Comparison of ENCODE assay signal across 23 mouse cellular contexts in the genomic region with DNA sequence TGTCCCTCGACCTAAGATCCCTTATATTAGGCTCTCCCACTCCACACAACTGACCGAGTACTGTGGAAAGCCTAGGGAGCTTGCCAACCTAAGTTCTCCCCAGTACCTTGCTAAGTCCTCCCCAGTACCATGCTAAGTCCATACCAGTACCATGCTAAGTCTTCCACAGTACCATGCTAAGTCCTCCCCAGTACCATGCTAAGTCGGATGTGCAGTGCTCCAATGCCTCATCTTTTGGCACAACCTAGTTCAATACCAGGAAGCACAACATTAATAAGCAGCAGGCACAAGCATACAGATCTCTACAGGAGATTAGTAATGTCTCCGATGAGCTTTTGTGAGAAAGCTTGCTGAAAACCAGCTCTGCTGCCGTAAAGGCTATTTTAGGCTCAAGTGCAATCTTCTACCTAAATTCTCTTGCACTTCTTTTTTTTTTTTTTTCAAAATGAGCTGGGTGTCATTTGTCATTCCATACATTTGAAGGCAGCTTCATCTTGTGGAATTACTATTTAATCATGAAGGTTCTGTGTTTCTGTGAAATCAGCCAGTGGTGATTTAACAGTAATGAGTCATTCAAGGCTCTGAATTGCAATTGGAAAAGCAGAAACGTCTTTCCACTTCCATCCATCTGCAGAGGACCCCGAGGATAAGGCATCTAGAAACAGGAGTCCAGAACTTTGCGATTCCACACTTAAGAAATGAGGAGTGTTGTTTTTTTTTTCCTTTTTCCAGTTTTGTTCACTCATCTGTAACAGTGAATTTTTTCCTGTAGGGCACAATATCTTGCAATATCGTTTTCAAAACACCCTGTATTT.
DNase-seq lines count a peak whose midpoint lies in the region; ATAC-seq and TF ChIP-seq lines count a peak whose summit lies in the region.
"Had no signal": no experiment of that assay in that cellular context is flagged by ENCODE, and none has a peak within 500 bp of the region (broad histone marks: within the 10 kb centered on the region; RNA-seq: fewer than 3 reads in every experiment).

No protein-coding gene starts in this region.

- peaks cover 7% of the 10 kb centered on the region; the same call in 1 of the 2 replicates for H3K4me1 ChIP-seq in forebrain, postnatal 0 days (ENCODE audit: insufficient read depth)
- H3K4me1 ChIP-seq in forebrain, embryonic 13.5 days, result 0 out of 2 replicates have a peak, but pooled peaks cover 10% of the 10 kb centered on the region
- H3K4me1 ChIP-seq in midbrain, embryonic 11.5 days (ENCODE audit: control insufficient read depth, insufficient read depth, low read length), result no peaks in the 10 kb centered on the region
- H3K4me1 ChIP-seq in midbrain, embryonic 10.5 days, result peaks cover 10% of the 10 kb centered on the region
- peaks cover 8% of the 10 kb centered on the region for H3K4me1 ChIP-seq in cortical plate, adult 2 months (ENCODE audit: control insufficient read depth, insufficient read depth, low read length)
- peaks cover 22% of the 10 kb centered on the region for H3K4me1 ChIP-seq in neural tube, embryonic 15.5 days
- H3K4me1 ChIP-seq: embryonic facial prominence, embryonic 12.5 days; hindbrain, embryonic 12.5 days; intestine, embryonic 15.5 days had no signal

- H3K9me3 ChIP-seq in forebrain, postnatal 0 days (ENCODE audit: low read length), result no peaks in the 10 kb centered on the region
- H3K9me3 ChIP-seq in forebrain, embryonic 13.5 days (replicated peaks), result no peaks in the 10 kb centered on the region
- H3K9me3 ChIP-seq in midbrain, embryonic 11.5 days (ENCODE audit: control insufficient read depth, low read length), result no peaks in the 10 kb centered on the region
- no peaks in the 10 kb centered on the region; the same call in 1 of the 2 replicates for H3K9me3 ChIP-seq in midbrain, embryonic 10.5 days (replicated peaks)
- no peaks in the 10 kb centered on the region for H3K9me3 ChIP-seq in neural tube, embryonic 15.5 days (replicated peaks)
- H3K9me3 ChIP-seq: embryonic facial prominence, embryonic 12.5 days; embryonic facial prominence, embryonic 15.5 days; forebrain, embryonic 15.5 days; hindbrain, embryonic 12.5 days; hindbrain, embryonic 15.5 days; intestine, embryonic 15.5 days had no signal

- 0 out of 2 replicates have a peak overlapping the region, but pooled peaks have one; percentile 15 for H3K27ac ChIP-seq in forebrain, postnatal 0 days (ENCODE audit: low read depth, low read length)
- no peak overlapping the region for H3K27ac ChIP-seq in forebrain, embryonic 13.5 days
- H3K27ac ChIP-seq in layer of hippocampus, adult 2 months, result peak overlapping the region; percentile 92
- no peak overlapping the region for H3K27ac ChIP-seq in midbrain, embryonic 11.5 days (ENCODE audit: low read depth, low read length)
- H3K27ac ChIP-seq in midbrain, embryonic 10.5 days (replicated peaks), result no peak overlapping the region
- peak overlapping the region; percentile 45; the same call in 1 of the 2 replicates for H3K27ac ChIP-seq in cortical plate, adult 2 months (ENCODE audit: insufficient read depth, low read length)
- no peak overlapping the region for H3K27ac ChIP-seq in neural tube, embryonic 15.5 days (replicated peaks)
- H3K27ac ChIP-seq: embryonic facial prominence, embryonic 12.5 days; embryonic facial prominence, embryonic 15.5 days; forebrain, embryonic 15.5 days; heart, adult 2 months; hindbrain, embryonic 12.5 days; hindbrain, embryonic 15.5 days; intestine, embryonic 15.5 days had no signal

- no peak overlapping the region for H3K4me2 ChIP-seq in forebrain, postnatal 0 days (ENCODE audit: low read depth)
- no peak overlapping the region for H3K4me2 ChIP-seq in forebrain, embryonic 13.5 days
- no peak overlapping the region for H3K4me2 ChIP-seq in midbrain, embryonic 11.5 days
- H3K4me2 ChIP-seq in neural tube, embryonic 15.5 days, result no peak overlapping the region
- H3K4me2 ChIP-seq: embryonic facial prominence, embryonic 12.5 days; embryonic facial prominence, embryonic 15.5 days; forebrain, embryonic 15.5 days; heart, embryonic 11.5 days; hindbrain, embryonic 12.5 days; hindbrain, embryonic 15.5 days; intestine, embryonic 15.5 days had no signal

- no peak overlapping the region for H3K4me3 ChIP-seq in forebrain, postnatal 0 days (ENCODE audit: low read depth, low read length)
- no peak overlapping the region for H3K4me3 ChIP-seq in forebrain, embryonic 13.5 days
- no peak overlapping the region for H3K4me3 ChIP-seq in layer of hippocampus, adult 2 months
- H3K4me3 ChIP-seq in midbrain, embryonic 11.5 days (ENCODE audit: low read depth, low read length), result no peak overlapping the region
- H3K4me3 ChIP-seq in midbrain, embryonic 10.5 days, result no peak overlapping the region
- no peak overlapping the region for H3K4me3 ChIP-seq in cortical plate, adult 2 months (ENCODE audit: insufficient read depth, low read length)
- H3K4me3 ChIP-seq in neural tube, embryonic 15.5 days (replicated peaks), result no peak overlapping the region
- H3K4me3 ChIP-seq: embryonic facial prominence, embryonic 12.5 days; embryonic facial prominence, embryonic 15.5 days; forebrain, embryonic 15.5 days; heart, adult 2 months; hindbrain, embryonic 12.5 days; hindbrain, embryonic 15.5 days; intestine, embryonic 15.5 days had no signal

- no peak for TF ChIP-seq POLR2A in cortical plate, adult 2 months (IDR thresholded peaks at IDR 0.05; ENCODE audit: extremely low read depth, insufficient read depth, low read length)

- no peak for ATAC-seq in forebrain, postnatal 0 days
- ATAC-seq in forebrain, embryonic 13.5 days, result no peak
- ATAC-seq in midbrain, embryonic 11.5 days (ENCODE audit: low FRiP score), result no peak
- ATAC-seq in neural tube, embryonic 15.5 days (ENCODE audit: low FRiP score), result no peak
- ATAC-seq: activated CD4-positive, CD25-positive, alpha-beta regulatory T cell, adult 4 months; forebrain, embryonic 15.5 days; intestine, embryonic 15.5 days had no signal

- WGBS in forebrain, postnatal 0 days, result 75% methylated on average over 9 of the region's 9 CpGs
- 87% methylated on average over 9 of the region's 9 CpGs for WGBS in forebrain, embryonic 13.5 days
- 93% methylated on average over 9 of the region's 9 CpGs for WGBS in midbrain, embryonic 11.5 days
- 89% methylated on average over 9 of the region's 9 CpGs for WGBS in midbrain, embryonic 10.5 days
- whole genome bisulfite sequencing in neural tube, embryonic 15.5 days, result 75% methylated on average over 9 of the region's 9 CpGs

- DNase-seq in forebrain, postnatal 0 days, result no peak
- DNase-seq in layer of hippocampus, adult 2 months (ENCODE audit: low spot score in 2 of 2), result no peak
- DNase-seq in layer of hippocampus, postnatal 14 days (ENCODE audit: low spot score in 2 of 2), result no peak
- peak; percentile 54 for DNase-seq in midbrain, embryonic 11.5 days (ENCODE audit: low spot score, missing footprints)
- DNase-seq in midbrain, embryonic 10.5 days (ENCODE audit: low spot score), result no peak
- DNase-seq: adrenal gland, adult 8-10 months; adrenal gland, postnatal 25 days; cerebellum, adult 18-20 months; cerebellum, adult 9-10 months; cerebellum, postnatal 14 days; gastrocnemius, postnatal 25 days; heart, adult 2 months had no signal

- no peak overlapping the region for H3K9ac ChIP-seq in forebrain, postnatal 0 days
- H3K9ac ChIP-seq in forebrain, embryonic 13.5 days, result no peak overlapping the region
- no peak overlapping the region for H3K9ac ChIP-seq in midbrain, embryonic 11.5 days (ENCODE audit: low read length)
- no peak overlapping the region for H3K9ac ChIP-seq in neural tube, embryonic 15.5 days (replicated peaks)
- H3K9ac ChIP-seq: embryonic facial prominence, embryonic 12.5 days; embryonic facial prominence, embryonic 15.5 days; forebrain, embryonic 15.5 days; hindbrain, embryonic 12.5 days; hindbrain, embryonic 15.5 days; intestine, embryonic 15.5 days had no signal

- no peaks in the 10 kb centered on the region for H3K27me3 ChIP-seq in forebrain, postnatal 0 days (ENCODE audit: insufficient read depth, low read length)
- H3K27me3 ChIP-seq in forebrain, embryonic 13.5 days, result no peaks in the 10 kb centered on the region
- H3K27me3 ChIP-seq in midbrain, embryonic 11.5 days (ENCODE audit: control insufficient read depth, insufficient read depth, low read length), result no peaks in the 10 kb centered on the region
- H3K27me3 ChIP-seq in midbrain, embryonic 10.5 days (ENCODE audit: low read depth, poor library complexity, severe bottlenecking), result no peaks in the 10 kb centered on the region
- no peaks in the 10 kb centered on the region for H3K27me3 ChIP-seq in neural tube, embryonic 15.5 days (replicated peaks)
- H3K27me3 ChIP-seq: embryonic facial prominence, embryonic 12.5 days; embryonic facial prominence, embryonic 15.5 days; forebrain, embryonic 15.5 days; hindbrain, embryonic 12.5 days; hindbrain, embryonic 15.5 days; intestine, embryonic 15.5 days had no signal

- TF ChIP-seq CTCF in forebrain, postnatal 0 days (IDR thresholded peaks at IDR 0.05; ENCODE audit: low read depth), result no peak
- TF ChIP-seq CTCF in layer of hippocampus, adult 2 months (conservative IDR thresholded peaks at IDR 0.05), result no peak
- no peak for TF ChIP-seq CTCF in cortical plate, adult 2 months (IDR thresholded peaks at IDR 0.05; ENCODE audit: extremely low read depth, insufficient read depth, low read length)

- H3K36me3 ChIP-seq in forebrain, postnatal 0 days (ENCODE audit: insufficient read depth), result no peaks in the 10 kb centered on the region
- H3K36me3 ChIP-seq in forebrain, embryonic 13.5 days (ENCODE audit: poor library complexity, severe bottlenecking), result no peaks in the 10 kb centered on the region
- no peaks in the 10 kb centered on the region for H3K36me3 ChIP-seq in midbrain, embryonic 11.5 days (ENCODE audit: control insufficient read depth, insufficient read depth, low read length)
- H3K36me3 ChIP-seq in midbrain, embryonic 10.5 days, result no peaks in the 10 kb centered on the region
- H3K36me3 ChIP-seq in neural tube, embryonic 15.5 days, result no peaks in the 10 kb centered on the region
- H3K36me3 ChIP-seq: embryonic facial prominence, embryonic 12.5 days; embryonic facial prominence, embryonic 15.5 days; forebrain, embryonic 15.5 days; hindbrain, embryonic 12.5 days; hindbrain, embryonic 15.5 days; intestine, embryonic 15.5 days had no signal

Comparison
In these comparisons a context has a peak if more than half of its experiments do, and no peak if none do; other contexts are left out.
1. H3K27ac ChIP-seq: peak in forebrain, postnatal 0 days (single experiment), layer of hippocampus, adult 2 months (single experiment) and cortical plate, adult 2 months (single experiment); none in forebrain, embryonic 13.5 days (single experiment), midbrain, embryonic 11.5 days (single experiment), midbrain, embryonic 10.5 days (single experiment) and neural tube, embryonic 15.5 days (single experiment).